Mouse (Mus musculus): ENCODE data around the gene Art5. TPM values are rescaled to one million over a fixed set of nuclear protein-coding genes. Genes with fewer than 3 reads are reported as not detected.

Art5 gene
- polyA plus RNA-seq, 1 experiment: not detected

GRCm38 (mm10) chr7:102101487-102101886 lies 7.8 kb downstream of the Art5 start, which contains the start of gene Art1:
Art1 (plus strand) TSS chr7:102101743.
- Histone ChIP-seq H3K4me1 (ENCODE audit: control insufficient read depth, insufficient read depth, insufficient read length, low read length) (peaks cover 7% of the 10 kb centered on the region; the same call in 1 of the 2 replicates), H3K27ac (replicated peaks; ENCODE audit: low read depth, low read length) (no peak within 1 kb of the TSS; the same call in 1 of the 2 replicates), H3K4me3 (ENCODE audit: insufficient read depth, low read depth, low read length) (no peak within 1 kb of the TSS)

- Histone ChIP-seq H3K4me3 (ENCODE audit: insufficient read depth, low read depth, low read length) (no peak overlapping the region), H3K4me1 (ENCODE audit: control insufficient read depth, insufficient read depth, insufficient read length, low read length) (peaks cover 7% of the 10 kb centered on the region; the same call in 1 of the 2 replicates), H3K27ac (replicated peaks; ENCODE audit: low read depth, low read length) (no peak overlapping the region; the same call in 1 of the 2 replicates)
These were observed 8.4 kb downstream of the Art5 start for GRCm38 (mm10) chr7:102100868-102101267.

- H3K4me3 ChIP-seq (ENCODE audit: insufficient read depth, low read depth, low read length): peak overlapping the region; percentile 50
- H3K4me1 ChIP-seq (ENCODE audit: control insufficient read depth, insufficient read depth, insufficient read length, low read length): peaks cover 7% of the 10 kb centered on the region; the same call in 1 of the 2 replicates
- H3K27ac ChIP-seq (replicated peaks; ENCODE audit: low read depth, low read length): no peak overlapping the region; the same call in 1 of the 2 replicates
These were observed 9.3 kb downstream of the Art5 start for GRCm38 (mm10) chr7:102099760-102100661.

- Histone ChIP-seq H3K4me3 (ENCODE audit: insufficient read depth, low read depth, low read length) (no peak overlapping the region), H3K4me1 (ENCODE audit: control insufficient read depth, insufficient read depth, insufficient read length, low read length) (no peaks in the 10 kb centered on the region), H3K27ac (replicated peaks; ENCODE audit: low read depth, low read length) (no peak overlapping the region)
These were observed 22.0 kb downstream of the Art5 start for GRCm38 (mm10) chr7:102087336-102087735.

- H3K4me1 ChIP-seq (ENCODE audit: control insufficient read depth, insufficient read depth, insufficient read length, low read length): no peaks in the 10 kb centered on the region
- no peak overlapping the region for H3K27ac ChIP-seq (replicated peaks; ENCODE audit: low read depth, low read length)
- no peak overlapping the region for H3K4me3 ChIP-seq (ENCODE audit: insufficient read depth, low read depth, low read length)
These were observed 25.1 kb downstream of the Art5 start for GRCm38 (mm10) chr7:102084041-102084696.

GRCm38 (mm10) chr7:102082816-102083215 lies 26.5 kb downstream of the Art5 start, which contains the start of gene Trpc2:
Trpc2 (plus strand) TSS chr7:102083116.
- H3K4me1 ChIP-seq (ENCODE audit: control insufficient read depth, insufficient read depth, insufficient read length, low read length): no peaks in the 10 kb centered on the region
- no peak within 1 kb of the TSS for H3K27ac ChIP-seq (replicated peaks; ENCODE audit: low read depth, low read length)
- no peak within 1 kb of the TSS for H3K4me3 ChIP-seq (ENCODE audit: insufficient read depth, low read depth, low read length)

- H3K4me1 ChIP-seq (ENCODE audit: control insufficient read depth, insufficient read depth, insufficient read length, low read length): no peaks in the 10 kb centered on the region
- no peak overlapping the region for H3K27ac ChIP-seq (replicated peaks; ENCODE audit: low read depth, low read length)
- H3K4me3 ChIP-seq (ENCODE audit: insufficient read depth, low read depth, low read length): no peak overlapping the region
These were observed 27.5 kb downstream of the Art5 start for GRCm38 (mm10) chr7:102081784-102082183.

DNA sequence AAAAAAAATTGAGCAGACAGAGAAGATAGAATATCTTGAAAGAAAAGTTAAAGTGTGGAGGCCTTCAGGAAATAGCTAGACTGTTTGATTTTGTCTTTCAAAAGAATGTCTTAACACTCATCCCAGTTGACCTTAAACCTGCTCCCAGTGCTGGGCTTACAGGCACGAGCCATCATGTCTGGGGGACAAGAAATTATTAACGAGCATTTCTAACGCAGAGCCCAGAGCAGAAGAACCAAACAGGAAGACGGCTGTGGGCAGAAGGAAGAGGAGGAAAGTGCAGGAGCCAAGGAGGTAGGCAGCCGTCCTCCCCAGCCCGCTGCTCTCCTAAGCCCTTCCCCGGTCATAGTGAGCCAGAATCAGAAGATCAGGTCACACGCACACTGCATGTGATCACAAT lies 29.0 kb downstream of the Art5 start:
- Histone ChIP-seq H3K4me3 (ENCODE audit: insufficient read depth, low read depth, low read length) (no peak overlapping the region), H3K27ac (replicated peaks; ENCODE audit: low read depth, low read length) (no peak overlapping the region)

GRCm38 (mm10) chr7:102078517-102078916 lies 30.8 kb downstream of the Art5 start:
- Histone ChIP-seq H3K27ac (replicated peaks; ENCODE audit: low read depth, low read length) (no peak overlapping the region), H3K4me1 (ENCODE audit: control insufficient read depth, insufficient read depth, insufficient read length, low read length) (no peaks in the 10 kb centered on the region), H3K4me3 (ENCODE audit: insufficient read depth, low read depth, low read length) (no peak overlapping the region)

More for the DNA sequence above, 29.0 kb downstream of the Art5 start:
- H3K4me1 ChIP-seq (ENCODE audit: control insufficient read depth, insufficient read depth, insufficient read length, low read length): no peaks in the 10 kb centered on the region

DNA sequence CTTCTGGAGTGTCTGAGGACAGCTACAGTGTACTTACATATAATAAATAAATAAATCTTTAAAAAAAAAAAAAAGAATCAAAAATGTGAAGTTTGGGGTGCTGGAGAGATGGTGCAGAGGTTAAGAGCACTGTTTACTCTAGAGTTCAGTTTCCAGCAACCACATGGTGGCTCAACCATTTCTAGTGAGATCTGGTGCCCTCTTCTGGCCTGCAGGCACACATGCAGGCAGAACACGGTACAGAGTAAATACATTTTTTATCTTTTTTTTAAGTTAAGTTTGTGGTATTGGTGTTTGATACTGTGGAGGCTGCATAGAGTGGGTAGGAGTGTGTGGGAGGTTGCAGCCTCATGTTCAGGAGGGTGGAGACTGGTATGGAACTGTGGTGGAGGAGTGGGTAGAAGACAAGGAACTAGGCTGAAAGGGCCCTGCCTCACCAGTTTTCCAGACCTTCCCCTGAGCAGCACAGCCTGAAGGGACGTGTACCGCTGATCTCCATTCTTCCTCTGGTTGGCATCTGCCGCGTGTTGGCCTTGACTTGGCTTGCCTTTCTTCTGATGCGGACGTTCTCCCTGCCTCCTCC lies 32.5 kb downstream of the Art5 start:
- H3K27ac ChIP-seq (replicated peaks; ENCODE audit: low read depth, low read length): no peak overlapping the region
- no peaks in the 10 kb centered on the region for H3K4me1 ChIP-seq (ENCODE audit: control insufficient read depth, insufficient read depth, insufficient read length, low read length)
- H3K4me3 ChIP-seq (ENCODE audit: insufficient read depth, low read depth, low read length): no peak overlapping the region

DNA sequence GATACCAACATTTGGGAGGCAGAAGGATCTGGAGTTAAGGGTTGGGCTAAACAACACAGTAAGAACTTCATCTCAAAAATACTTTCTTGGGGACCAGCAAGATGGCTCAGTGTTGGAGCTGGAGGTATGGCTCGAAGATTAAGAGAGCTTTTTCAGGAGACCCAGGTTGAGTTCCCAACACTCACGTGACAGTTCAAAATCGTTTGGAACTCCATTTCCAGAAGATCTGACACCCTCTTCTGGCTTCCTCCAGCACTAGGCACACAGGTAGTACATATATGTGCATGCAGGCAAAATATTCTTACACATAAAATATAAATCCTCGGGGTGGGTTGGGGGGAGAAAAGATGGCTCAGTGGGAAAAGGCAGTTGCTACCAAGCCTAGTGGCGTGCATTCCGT lies 42.9 kb downstream of the Art5 start:
- H3K27ac ChIP-seq (replicated peaks; ENCODE audit: low read depth, low read length): no peak overlapping the region

DNA sequence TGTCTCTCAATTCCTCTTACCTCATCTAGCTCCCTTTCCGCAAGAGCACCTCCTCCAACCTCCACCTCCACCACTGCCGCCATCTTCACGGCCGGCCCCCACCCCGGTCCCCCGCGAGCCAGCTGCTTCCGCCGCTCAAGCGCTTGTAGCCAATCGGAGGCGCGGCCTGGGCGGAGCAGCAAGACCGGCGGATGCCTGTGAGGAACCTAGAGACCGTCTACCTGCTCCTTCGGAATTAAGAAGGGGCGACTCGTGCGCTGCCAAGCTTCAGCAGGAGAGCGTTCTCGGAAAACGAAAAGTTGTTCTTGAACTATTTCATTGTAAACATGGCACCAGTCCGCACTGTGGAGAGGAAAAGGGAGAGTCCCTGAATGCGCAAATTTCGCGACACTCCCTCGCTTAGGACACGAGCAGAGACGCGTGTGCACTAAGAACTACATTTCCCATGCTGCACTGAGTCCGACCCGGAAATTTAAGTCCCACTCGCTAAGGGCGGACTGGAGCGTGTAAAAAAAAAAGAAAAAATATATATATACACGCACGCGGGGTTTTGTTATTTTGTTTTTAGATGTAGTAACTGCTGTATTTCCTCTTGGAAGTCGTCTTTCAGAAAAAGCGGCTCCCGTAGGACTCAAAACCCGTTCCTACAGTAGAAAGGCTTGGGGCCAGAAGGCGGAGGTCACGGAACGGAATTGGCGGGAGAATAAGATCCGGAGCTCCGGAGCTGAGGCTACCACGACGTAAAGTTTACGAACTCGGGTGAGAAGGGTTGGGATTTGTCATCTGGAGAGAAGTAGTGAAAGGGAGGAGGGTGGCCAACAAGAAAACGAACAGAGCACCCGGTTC lies 44.0 kb downstream of the Art5 start, which contains the start of the genes Rnf121, Xndc1 and Xntrpc:
TSS of gene Rnf121 (minus strand) at position 424 of the 846 bp plus-strand sequence.
TSS of gene Xndc1 (plus strand) at position 466 of the 846 bp plus-strand sequence.
TSS of gene Xntrpc (plus strand) at position 668 of the 846 bp plus-strand sequence.
- H3K4me3 ChIP-seq (ENCODE audit: insufficient read depth, low read depth, low read length): peak within 1 kb of the TSS; percentile 83
- peak within 1 kb of the TSS; percentile 89 for H3K27ac ChIP-seq (replicated peaks; ENCODE audit: low read depth, low read length)
- peaks cover 9% of the 10 kb centered on the region; the same call in 1 of the 2 replicates for H3K4me1 ChIP-seq (ENCODE audit: control insufficient read depth, insufficient read depth, insufficient read length, low read length)

More for the DNA sequence above, 42.9 kb downstream of the Art5 start:
- H3K4me1 ChIP-seq (ENCODE audit: control insufficient read depth, insufficient read depth, insufficient read length, low read length): peaks cover 9% of the 10 kb centered on the region; the same call in 1 of the 2 replicates
- peak overlapping the region; percentile 32 for H3K4me3 ChIP-seq (ENCODE audit: insufficient read depth, low read depth, low read length)

DNA sequence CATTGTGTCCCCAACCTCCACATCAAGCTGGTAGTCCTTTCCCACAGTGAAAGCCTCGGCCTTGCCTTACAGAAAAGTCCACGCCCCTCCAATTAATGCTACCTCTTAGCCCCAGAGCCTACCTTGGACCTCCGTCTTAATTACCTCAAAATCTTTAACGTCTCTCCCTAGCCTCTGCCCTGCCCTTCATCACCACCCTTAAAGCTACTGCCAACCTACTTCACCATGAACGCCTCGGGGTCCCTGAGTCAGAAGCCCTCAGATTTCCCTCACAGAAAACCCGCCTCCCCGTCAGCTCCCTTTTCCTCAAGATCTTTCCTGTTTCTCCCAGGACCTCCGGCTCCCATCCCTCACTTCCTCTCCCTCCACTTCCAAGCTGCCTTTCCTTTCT lies 44.6 kb downstream of the Art5 start:
- Histone ChIP-seq H3K4me3 (ENCODE audit: insufficient read depth, low read depth, low read length) (peak overlapping the region; percentile 83), H3K4me1 (ENCODE audit: control insufficient read depth, insufficient read depth, insufficient read length, low read length) (peaks cover 9% of the 10 kb centered on the region; the same call in 1 of the 2 replicates), H3K27ac (replicated peaks; ENCODE audit: low read depth, low read length) (peak overlapping the region; percentile 73)

GRCm38 (mm10) chr7:102063891-102064290 lies 45.4 kb downstream of the Art5 start:
- H3K4me3 ChIP-seq (ENCODE audit: insufficient read depth, low read depth, low read length): no peak overlapping the region
- H3K4me1 ChIP-seq (ENCODE audit: control insufficient read depth, insufficient read depth, insufficient read length, low read length): peaks cover 9% of the 10 kb centered on the region; the same call in 1 of the 2 replicates
- no peak overlapping the region for H3K27ac ChIP-seq (replicated peaks; ENCODE audit: low read depth, low read length)

Data from brown adipose tissue, adult 24 weeks (tissue).